Mouse (Mus musculus) MEL-GATA-1-ER (cell line): ENCODE results near the gene Vmn1r175.
"Not testable (repeated sequence)": the region's sequence is repeated elsewhere in the genome, so short reads cannot be mapped to it uniquely, and the experiment has no call there.

ENCODE experiments used
- DNase-seq: peaks from one replicate; pipeline ENCODE4 v3.0.0-alpha.2; 2012; ENCODE audit warnings: low read depth; ENCODE audit errors: extremely low read depth

The Vmn1r175 gene

DNA sequence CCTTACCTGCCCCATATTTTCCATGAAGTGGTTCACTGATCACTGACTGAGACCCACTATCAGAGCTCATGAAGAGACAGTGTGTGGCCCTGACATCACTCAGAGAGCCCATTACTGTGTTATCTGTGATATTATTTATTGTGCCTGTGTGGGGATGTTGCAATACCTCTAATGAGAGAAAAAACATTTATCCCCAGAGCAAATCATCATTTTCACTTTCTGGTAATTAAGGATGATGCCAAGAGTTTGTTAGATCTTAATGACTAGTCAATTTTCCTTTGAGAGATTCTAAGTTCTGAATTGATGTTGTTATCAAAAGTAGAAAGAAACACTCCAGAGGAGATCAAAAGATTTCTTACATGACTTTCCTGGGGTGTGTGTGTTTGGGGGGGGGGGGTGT is at the start of gene Vmn1r175:
TSS of gene Vmn1r175 (minus strand) at position 101 of the 400 bp plus-strand sequence.
- DNase-seq: not testable (repeated sequence)

DNA sequence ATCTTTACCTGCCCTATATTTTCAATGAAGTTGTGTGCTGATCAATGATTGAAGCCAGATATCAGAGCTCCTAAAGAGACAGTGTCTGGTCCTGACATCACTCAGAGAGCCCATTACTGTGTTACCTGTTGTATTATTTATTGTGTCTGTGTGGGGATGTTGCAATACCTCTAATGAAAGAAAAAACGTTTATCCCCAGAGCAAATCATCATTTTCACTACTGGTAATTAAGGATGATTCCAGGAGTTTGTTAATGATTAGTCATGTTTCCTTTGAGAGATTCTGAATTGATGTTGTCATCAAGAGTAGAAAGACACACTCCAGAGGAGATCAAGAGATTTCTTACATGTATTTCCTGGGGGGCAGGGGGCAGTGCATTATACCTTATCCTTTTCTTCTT is 26.8 kb upstream of the Vmn1r175 start, which contains the start of gene Vmn1r176:
TSS of gene Vmn1r176 (minus strand) at position 101 of the 400 bp plus-strand sequence.
- not testable (repeated sequence) for DNase-seq

DNA sequence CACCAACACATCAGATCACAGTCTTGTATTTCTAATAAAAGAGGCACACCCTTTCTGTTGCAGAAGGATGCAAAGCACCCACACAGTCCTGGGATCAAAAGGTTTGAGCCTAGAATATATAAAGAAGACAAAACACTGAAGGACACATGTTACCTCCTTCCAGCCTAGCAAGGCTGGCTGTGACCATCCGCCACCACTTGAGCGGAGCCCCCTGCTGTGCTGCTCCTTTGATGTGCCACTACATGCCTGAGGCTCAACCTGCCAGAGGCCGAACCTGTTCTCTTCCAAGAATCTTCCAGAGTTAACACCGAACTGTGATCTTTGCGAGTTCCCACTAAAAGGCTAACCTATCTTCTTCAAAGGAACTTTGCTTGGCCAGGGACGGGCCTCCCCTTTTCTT is 25.9 kb downstream of the Vmn1r175 start:
- no peak for DNase-seq
